Mouse (Mus musculus): ENCODE data around the gene Lrrk2.

DNA sequence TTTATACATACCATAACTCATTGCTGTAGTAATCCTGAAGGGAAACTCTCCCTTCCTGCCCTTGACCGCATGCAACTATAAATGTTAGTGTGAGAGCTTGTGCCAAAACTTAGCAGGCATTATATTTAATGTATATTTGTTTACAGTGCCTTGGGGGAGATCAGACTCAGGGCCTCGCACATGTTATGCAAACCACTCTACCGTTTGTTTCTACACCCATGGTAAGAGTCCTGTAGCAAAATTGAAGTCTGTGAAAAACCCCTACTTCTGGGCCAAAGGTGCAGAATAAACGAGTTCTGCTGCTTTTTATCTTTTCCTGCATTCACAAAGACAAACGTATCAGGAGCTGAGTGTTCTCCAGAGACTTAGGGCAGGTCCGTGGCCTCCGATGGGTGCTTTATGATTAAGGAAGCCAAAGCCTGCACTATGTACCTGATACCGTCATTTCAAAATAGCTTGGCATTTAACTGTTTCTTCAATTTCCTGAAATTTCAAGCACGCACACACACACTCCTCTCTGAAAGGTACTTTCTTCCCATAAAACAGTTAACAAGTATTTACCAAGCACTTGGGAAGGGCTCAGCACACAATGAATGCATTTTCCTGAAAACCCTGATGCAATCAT, 30.2 kb upstream of the Lrrk2 start:
- TF ChIP-seq ZNF384 (IDR thresholded peaks at IDR 0.05; ENCODE audit: low read depth, low read length) (no peak), MAFK (IDR thresholded peaks at IDR 0.05; ENCODE audit: insufficient read depth, low read depth, low read length) (no peak), ZC3H11A (IDR thresholded peaks at IDR 0.05; ENCODE audit: borderline replicate concordance, low read depth, low read length) (no peak)

Data from ES-E14 (cell line).